Mouse (Mus musculus): ENCODE results near the gene Tbc1d2b.

Gene Tbc1d2b

GRCm38 (mm10) chr9:90270193-90270943 lies at the start of gene Tbc1d2b:
Gene Tbc1d2b, minus strand, starts transcription at chr9:90270804.
- DNase-seq (ENCODE audit: low spot score in 2 of 2), result peak; percentile 67 to 76

DNA sequence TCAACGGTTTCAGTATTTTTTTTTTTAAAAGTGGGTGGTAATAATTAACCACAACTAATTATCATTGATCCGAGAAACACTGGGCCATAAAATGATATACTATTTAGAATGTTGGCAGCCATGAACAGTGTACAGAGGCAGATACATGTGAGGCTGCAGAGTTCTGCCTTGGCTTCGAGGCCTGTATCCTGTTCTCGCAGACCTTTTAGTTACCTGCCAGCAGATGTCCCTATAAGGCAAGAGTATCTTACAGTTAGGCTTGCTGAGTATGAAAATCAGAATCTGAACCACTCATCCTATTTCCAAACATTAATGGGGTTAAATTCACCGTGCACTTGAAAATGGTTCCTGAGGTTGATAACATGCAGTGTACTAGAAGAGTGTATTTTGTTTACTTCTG lies 45.7 kb upstream of the Tbc1d2b start:
- no peak for DNase-seq (ENCODE audit: low spot score in 2 of 2)

DNA sequence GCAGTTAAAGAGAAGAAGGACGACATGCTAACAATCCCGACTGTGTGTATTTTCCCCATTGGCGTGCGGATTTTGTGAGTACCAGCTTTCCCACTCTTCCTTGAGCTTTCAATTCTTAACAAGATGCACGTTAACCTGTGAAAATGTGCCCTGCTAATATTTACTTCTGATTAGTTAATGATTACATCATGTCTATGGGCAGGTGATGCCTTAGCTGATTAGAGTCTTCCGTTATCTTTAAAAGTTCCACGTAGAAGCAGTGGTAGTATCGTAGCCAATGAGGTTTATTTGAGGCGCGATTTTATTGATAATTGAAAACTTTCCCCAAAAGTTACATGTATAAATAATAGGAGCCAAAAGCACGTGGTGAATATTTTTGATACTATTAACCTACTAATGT lies 45.1 kb upstream of the Tbc1d2b start:
- DNase-seq (ENCODE audit: low spot score in 2 of 2), result no peak

- no peak for DNase-seq (ENCODE audit: low spot score in 2 of 2)
Measured at GRCm38 (mm10) chr9:90304254-90304653, 33.6 kb upstream of the Tbc1d2b start.

- no peak for DNase-seq (ENCODE audit: low spot score in 2 of 2)
Measured at GRCm38 (mm10) chr9:90303101-90303835, 32.7 kb upstream of the Tbc1d2b start.

DNA sequence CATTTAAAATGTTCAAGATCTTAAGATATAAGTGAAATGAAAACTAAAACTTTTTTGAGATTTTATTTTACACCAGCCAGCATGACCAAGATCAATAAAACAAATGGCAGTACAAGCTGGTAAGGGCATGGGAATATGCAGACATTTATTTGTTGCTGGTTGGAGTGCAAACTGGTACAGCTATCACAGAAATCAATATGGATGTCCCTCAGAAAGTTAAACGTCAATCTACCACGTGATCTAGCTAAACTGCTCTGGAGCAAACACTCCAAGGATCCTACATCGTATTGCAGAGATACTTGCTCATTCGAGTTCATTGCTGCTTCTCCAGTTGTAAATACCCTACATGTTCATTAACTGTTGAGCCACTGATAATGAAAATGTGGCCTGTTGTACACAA lies 32.1 kb upstream of the Tbc1d2b start:
- no peak for DNase-seq (ENCODE audit: low spot score in 2 of 2)

GRCm38 (mm10) chr9:90301081-90301688 lies 30.6 kb upstream of the Tbc1d2b start:
- no peak for DNase-seq (ENCODE audit: low spot score in 2 of 2)

DNA sequence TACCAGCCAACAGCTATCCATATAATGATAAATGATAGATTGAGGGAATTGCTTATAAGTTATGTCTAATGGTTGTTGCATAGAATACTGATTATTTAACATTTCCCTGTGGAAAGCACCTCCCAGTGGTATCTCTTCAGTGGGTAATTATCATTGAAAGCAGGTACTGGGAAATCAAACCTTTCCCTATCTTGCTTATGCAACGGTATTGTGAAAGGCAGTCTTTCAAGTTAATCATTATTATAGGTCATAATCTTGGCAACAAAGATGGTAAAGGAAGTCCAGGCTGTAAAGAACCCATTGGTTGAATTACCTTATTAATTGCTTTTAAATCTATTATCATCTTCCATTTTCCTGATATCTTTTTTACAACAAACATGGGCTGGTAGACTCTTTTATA lies 27.0 kb upstream of the Tbc1d2b start:
- DNase-seq (ENCODE audit: low spot score in 2 of 2), result no peak

- DNase-seq (ENCODE audit: low spot score in 2 of 2), result no peak
Measured at GRCm38 (mm10) chr9:90293641-90294398, 23.2 kb upstream of the Tbc1d2b start.

- DNase-seq (ENCODE audit: low spot score in 2 of 2), result no peak
Measured at GRCm38 (mm10) chr9:90278397-90278796, 7.8 kb upstream of the Tbc1d2b start.

DNA sequence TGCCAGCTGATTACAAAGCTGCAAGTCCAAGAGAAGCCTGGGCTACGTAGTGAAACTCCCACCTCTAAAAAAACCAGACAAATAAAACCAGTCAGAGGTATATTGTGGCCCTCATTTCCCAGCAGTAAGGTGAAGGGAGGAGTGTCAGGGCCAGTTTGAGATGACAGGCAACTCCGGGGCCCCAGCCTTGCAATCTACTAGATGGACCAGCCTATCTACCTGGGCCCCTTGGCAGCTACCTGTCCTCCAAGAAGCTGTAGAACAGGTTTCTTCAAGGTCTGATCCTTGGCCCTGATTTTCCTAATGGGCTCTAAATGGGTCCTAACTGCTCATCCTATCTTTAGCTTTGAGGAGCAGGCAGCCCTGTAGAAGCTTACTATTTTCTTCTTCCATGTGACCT lies 7.3 kb upstream of the Tbc1d2b start:
- no peak for DNase-seq (ENCODE audit: low spot score in 2 of 2)

- DNase-seq (ENCODE audit: low spot score in 2 of 2), result no peak
Measured at GRCm38 (mm10) chr9:90276779-90277178, 6.2 kb upstream of the Tbc1d2b start.

DNA sequence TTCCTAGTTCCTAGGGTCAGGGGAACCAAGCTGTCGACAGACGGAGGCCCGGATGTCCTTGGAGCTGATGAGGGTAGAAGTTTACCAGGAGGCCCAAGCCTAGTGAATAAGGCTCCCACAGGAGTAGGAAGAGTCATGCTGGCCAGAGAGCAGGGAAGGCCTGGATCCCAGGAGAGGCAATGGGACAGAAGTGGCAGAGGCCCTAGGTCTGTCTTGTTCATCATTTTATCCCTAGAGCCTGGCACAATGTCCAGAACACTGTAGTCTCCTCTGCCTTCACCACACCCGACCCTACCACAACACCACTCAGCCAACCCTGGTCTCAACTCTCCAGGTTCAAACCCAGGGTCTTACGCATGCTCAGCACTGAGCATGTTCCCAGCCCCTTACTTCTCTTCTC lies 5.3 kb upstream of the Tbc1d2b start:
- DNase-seq (ENCODE audit: low spot score in 2 of 2), result no peak

GRCm38 (mm10) chr9:90275500-90275899 lies 4.9 kb upstream of the Tbc1d2b start:
- no peak for DNase-seq (ENCODE audit: low spot score in 2 of 2)

GRCm38 (mm10) chr9:90274516-90274915 lies 3.9 kb upstream of the Tbc1d2b start:
- no peak for DNase-seq (ENCODE audit: low spot score in 2 of 2)

GRCm38 (mm10) chr9:90272346-90272745 lies 1.7 kb upstream of the Tbc1d2b start:
- no peak for DNase-seq (ENCODE audit: low spot score in 2 of 2)

DNA sequence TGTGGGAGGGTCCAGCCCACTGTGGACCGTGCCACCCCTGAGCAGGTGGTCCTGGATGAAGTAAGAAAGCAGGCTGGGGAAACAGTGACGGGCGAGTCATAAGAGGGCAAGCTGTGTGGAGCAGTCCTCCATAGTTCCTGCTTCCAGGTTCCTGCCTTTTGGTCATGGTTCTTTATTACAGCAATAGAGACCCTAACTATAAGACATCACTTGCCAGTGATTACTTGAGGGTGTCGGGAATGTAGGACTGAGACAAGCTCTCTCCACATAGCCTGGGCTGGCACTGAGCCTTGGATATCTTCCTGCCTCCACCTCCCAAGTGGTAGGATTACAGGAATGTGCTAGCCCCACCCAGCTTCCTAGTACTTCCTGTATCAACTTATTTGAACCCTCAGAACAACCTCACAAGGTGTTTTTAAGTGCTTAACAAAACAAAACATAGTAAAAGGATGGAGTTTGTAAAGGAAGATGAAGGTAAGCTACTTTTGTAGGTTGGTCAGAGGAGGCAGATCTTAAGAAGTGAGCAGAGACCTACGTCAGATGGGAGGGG lies 1.0 kb upstream of the Tbc1d2b start:
- no peak for DNase-seq (ENCODE audit: low spot score in 2 of 2)

GRCm38 (mm10) chr9:90270944-90271295 lies 316 bp upstream of the Tbc1d2b start:
- DNase-seq (ENCODE audit: low spot score in 2 of 2), result no peak

DNA sequence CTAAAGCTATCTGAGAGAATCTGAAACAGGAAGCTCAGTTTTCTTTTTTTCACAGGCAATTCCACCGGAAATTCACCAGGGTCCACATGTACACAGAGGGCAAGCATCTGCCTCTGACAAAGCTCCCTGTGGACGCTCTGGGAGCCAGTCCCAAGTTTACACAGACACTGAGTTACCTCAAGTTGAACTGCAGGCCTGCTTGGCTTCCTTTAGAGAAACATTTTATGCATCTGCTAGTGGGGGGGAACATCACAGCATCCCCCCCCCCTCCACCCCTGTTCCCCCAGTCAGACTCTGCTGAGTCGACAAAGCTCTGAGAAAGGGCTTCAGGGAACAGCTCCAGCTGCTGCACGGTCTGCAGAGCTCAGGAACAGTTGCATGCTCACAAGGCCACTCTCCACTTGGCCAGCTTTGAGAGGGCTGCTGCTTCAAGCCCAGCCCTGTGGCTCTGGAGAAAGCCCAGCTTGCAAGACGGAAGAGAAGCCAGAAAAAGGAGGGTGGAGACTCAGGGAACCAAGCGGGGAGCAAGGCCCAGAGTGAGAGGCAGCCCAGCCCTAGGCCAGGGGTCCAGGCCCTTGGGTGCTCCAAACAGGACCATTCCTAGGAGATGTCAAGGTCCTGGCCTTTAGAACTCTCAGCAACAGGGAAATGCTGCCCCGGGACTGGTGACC lies 1.5 kb downstream of the Tbc1d2b start:
- DNase-seq (ENCODE audit: low spot score in 2 of 2), result peak in 1 of 2 experiments; percentile 34

DNA sequence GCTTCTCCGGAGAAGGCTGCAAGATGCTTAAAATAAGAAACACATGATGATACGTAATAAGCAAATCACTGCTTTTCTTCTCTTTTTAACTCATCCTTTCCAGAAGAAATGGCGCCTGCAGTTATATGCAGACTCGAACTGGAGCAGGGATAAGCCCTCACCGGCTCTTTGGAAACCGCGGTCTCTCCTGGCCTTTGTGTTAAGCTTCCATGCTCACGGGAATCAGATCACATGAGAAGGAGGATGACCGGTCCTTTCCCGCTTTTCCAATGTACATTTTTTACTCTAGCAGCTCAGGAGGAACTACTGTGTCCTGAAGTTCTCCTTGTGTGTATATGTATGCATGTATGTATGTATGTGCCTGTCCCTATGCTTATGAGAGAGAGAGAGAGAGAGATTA lies 3.7 kb downstream of the Tbc1d2b start:
- no peak for DNase-seq (ENCODE audit: low spot score in 2 of 2)

- peak; percentile 2 for DNase-seq (ENCODE audit: low spot score in 2 of 2)
Measured at GRCm38 (mm10) chr9:90266059-90266458, 4.5 kb downstream of the Tbc1d2b start.

All from right cerebral cortex, adult 2 months (tissue).